Mouse (Mus musculus) midbrain, embryonic 16.5 days (tissue): ENCODE data around the gene Itga7. TPM values are rescaled to one million over a fixed set of nuclear protein-coding genes. Genes with fewer than 3 reads are reported as not detected.

Experiments used
- ATAC-seq: fragments of 200-750 bp; cut with Nextera tagmentation; 2 replicates; pipeline ENCODE4 v1.8.0; 2017; ENCODE audit warnings: moderate TSS enrichment
- H3K27ac ChIP-seq: fragments of 300-500 bp; sonication (generic); 2 replicates; pipeline ENCODE4 v1.5.1; 2014; ENCODE audit warnings: mild to moderate bottlenecking, low read length, mixed read lengths
- H3K27me3 ChIP-seq: fragments of 300-500 bp; sonication (generic); 2 replicates; pipeline ENCODE4 v1.6.1; 2014; ENCODE audit warnings: low read depth, low read length, mixed read lengths; ENCODE audit not compliant: control insufficient read depth, insufficient read depth
- H3K36me3 ChIP-seq: fragments of 300-500 bp; sonication (generic); 2 replicates; pipeline ENCODE4 v1.6.1; 2014; ENCODE audit warnings: mild to moderate bottlenecking, low read length, moderate library complexity, mixed read lengths; ENCODE audit not compliant: control insufficient read depth, insufficient read depth
- H3K4me1 ChIP-seq: fragments of 300-500 bp; sonication (generic); 2 replicates; pipeline ENCODE4 v1.6.1; 2014; ENCODE audit warnings: mild to moderate bottlenecking, low read length, mixed read lengths; ENCODE audit not compliant: control insufficient read depth, insufficient read depth
- H3K4me2 ChIP-seq: fragments of 300-500 bp; sonication (generic); 2 replicates; pipeline ENCODE4 v1.6.1; 2014; ENCODE audit warnings: mild to moderate bottlenecking, low read length, mixed read lengths
- H3K4me3 ChIP-seq: fragments of 300-500 bp; sonication (generic); 2 replicates; pipeline ENCODE4 v1.5.1; 2014; ENCODE audit warnings: low read depth, mild to moderate bottlenecking, low read length, moderate library complexity, mixed read lengths
- H3K9ac ChIP-seq: fragments of 300-500 bp; sonication (generic); 2 replicates; pipeline ENCODE4 v1.6.1; 2014; ENCODE audit warnings: low read depth, low read length, mixed read lengths
- H3K9me3 ChIP-seq: fragments of 300-500 bp; sonication (generic); replicated peaks from 2 replicates; pipeline ENCODE4 v1.6.1; 2014; ENCODE audit warnings: mild to moderate bottlenecking, low read length, mixed read lengths; ENCODE audit not compliant: control insufficient read depth, poor library complexity, severe bottlenecking
- WGBS: fragments of 180-500 bp; shearing (Covaris S2); extraction: QIAGEN DNeasy Blood & Tissue Kit; methylation state at CpG from one replicate; pipeline ENCODE4 v1.1.7; 2014; 5-methylcytosine and 5-hydroxymethylcytosine counted together
- polyA plus RNA-seq: library from polyadenylated mRNA; unstranded; fragments of >200 nt; fragmentation: Nextera tagmentation; extraction: Ambion mirVana; gene quantifications from 2 replicates; pipeline ENCODE4 v1.2.1, GENCODE M21; 2015

Itga7 gene
- polyA plus RNA-seq, 1 experiment from 2014 or later: 9.2 TPM

DNA sequence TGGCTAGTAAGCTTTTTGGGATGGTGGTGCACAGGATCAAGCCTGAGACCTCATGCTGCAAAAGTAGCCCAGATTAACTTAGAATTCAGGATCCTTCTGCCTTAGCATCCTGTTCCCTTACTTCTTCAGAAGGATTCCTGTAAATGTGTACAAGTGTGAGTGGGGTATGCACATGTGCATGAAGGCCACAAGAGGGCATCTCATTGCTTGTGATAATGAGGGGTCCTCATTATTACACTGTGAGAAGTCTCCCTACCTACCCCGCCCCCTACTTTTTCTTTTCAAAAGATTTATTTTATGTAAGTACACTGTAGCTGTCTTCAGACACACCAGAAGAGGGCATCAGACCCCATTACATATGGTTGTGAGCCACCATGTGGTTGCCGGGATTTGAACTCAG, 18.1 kb upstream of the Itga7 start:
- no peak for ATAC-seq
- WGBS: 86% methylated on average over 2 of the region's 2 CpGs
- Histone ChIP-seq H3K36me3 (no peaks in the 10 kb centered on the region), H3K9me3 (no peaks in the 10 kb centered on the region), H3K9ac (no peak overlapping the region), H3K27ac (no peak overlapping the region), H3K27me3 (no peaks in the 10 kb centered on the region), H3K4me1 (peaks cover 6% of the 10 kb centered on the region; the same call in 1 of the 2 replicates), H3K4me3 (no peak overlapping the region), H3K4me2 (no peak overlapping the region)

DNA sequence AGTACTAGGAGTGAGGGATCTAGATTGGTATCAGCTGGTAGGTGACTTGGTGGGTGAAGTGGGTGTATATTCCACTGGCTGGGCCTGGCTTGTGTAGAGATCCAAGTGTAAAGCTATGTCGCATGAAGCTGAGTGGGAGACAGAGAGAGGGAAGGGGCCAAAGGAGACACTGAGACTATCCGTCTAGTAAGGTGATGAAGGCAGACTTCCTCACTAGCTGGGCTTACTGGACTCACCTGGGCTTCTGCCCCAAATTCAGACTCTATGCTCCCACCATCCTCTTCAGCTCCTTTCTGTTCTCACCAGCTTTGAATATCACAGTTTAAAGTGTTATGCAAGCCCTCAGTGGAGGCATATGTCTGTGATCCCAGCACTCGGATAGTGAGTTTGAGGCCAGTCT, 17.0 kb upstream of the Itga7 start:
- WGBS: 96% methylated on average over 3 of the region's 3 CpGs

DNA sequence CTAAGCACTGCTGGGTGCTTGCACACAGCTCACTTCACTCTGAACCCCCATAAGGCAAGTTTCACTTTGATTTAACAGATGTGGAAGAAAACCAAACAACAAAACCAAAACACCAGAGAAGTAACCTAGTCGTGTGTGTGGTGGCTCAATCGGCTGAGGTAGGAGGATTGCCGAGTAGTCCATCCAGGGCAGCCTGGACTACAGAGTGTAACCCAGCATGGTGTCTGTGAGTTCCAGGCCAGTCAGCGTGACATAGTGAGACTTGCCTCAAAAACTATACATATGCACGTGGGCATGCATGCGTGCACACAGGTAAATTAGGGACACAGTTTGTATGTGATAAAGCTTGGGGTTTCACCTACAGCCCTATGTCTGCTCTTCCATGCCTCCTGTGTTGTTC, 16.2 kb upstream of the Itga7 start:
- Histone ChIP-seq H3K27ac (0 out of 2 replicates have a peak overlapping the region, but pooled peaks have one; percentile 18), H3K4me2 (no peak overlapping the region), H3K4me3 (no peak overlapping the region), H3K4me1 (peaks cover 6% of the 10 kb centered on the region), H3K9ac (no peak overlapping the region), H3K27me3 (no peaks in the 10 kb centered on the region), H3K36me3 (no peaks in the 10 kb centered on the region), H3K9me3 (no peaks in the 10 kb centered on the region)
- no peak for ATAC-seq
- 90% methylated on average over 6 of the region's 6 CpGs for WGBS

More for the DNA sequence above, 17.0 kb upstream of the Itga7 start:
- Histone ChIP-seq H3K4me2 (no peak overlapping the region), H3K27me3 (no peaks in the 10 kb centered on the region), H3K27ac (no peak overlapping the region), H3K36me3 (no peaks in the 10 kb centered on the region), H3K9me3 (no peaks in the 10 kb centered on the region), H3K4me3 (no peak overlapping the region), H3K4me1 (0 out of 2 replicates have a peak, but pooled peaks cover 3% of the 10 kb centered on the region), H3K9ac (no peak overlapping the region)
- no peak for ATAC-seq

DNA sequence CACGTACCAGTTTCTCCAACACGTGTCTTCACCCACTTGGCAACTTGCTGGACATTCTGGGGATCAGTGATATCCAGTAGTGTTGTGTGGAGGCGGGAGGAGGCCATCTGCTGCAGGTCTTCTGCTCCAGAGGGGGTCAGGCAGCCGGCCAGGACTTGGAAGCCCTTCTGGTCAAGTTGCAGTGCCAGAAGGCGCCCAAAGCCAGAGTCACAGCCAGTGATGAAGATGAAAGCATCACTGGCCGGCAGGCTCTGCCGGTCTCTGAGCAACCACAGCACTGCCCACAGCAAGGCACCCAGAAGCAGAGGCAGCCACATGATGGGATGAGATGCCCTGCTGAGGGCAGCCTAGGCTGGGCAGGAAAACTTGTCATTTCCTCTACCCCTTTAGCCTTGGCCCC, 15.4 kb upstream of the Itga7 start:
- Histone ChIP-seq H3K9ac (no peak overlapping the region), H3K9me3 (no peaks in the 10 kb centered on the region), H3K4me2 (no peak overlapping the region), H3K36me3 (no peaks in the 10 kb centered on the region), H3K27ac (peak overlapping the region; percentile 6; the same call in 1 of the 2 replicates), H3K4me1 (peaks cover 11% of the 10 kb centered on the region), H3K4me3 (no peak overlapping the region), H3K27me3 (no peaks in the 10 kb centered on the region)
- no peak for ATAC-seq
- WGBS: 69% methylated on average over 7 of the region's 7 CpGs

DNA sequence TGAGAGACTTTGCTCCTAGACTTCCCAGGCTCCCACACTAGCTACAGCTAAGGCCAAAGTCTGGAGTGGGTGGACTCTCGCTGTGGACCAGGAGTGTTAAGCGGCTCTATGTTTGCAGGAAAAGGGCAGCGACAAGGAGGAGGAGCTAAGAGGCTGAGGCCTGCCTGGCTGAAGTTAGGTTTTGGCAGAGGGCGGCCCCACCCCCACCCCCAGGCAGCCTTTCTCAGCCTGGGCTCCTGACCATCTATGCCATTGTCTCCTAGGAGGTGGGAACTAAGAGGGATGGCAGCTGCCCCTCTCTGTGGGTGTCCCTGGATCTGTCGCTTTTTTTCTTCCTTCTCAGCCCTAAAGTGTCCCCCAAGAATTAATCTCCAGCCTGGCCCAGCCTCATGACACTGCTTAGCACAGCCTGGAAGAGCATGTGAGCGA, 14.4 kb upstream of the Itga7 start:
- Histone ChIP-seq H3K4me1 (peaks cover 17% of the 10 kb centered on the region), H3K9me3 (no peaks in the 10 kb centered on the region), H3K27ac (peak overlapping the region; percentile 48), H3K27me3 (no peaks in the 10 kb centered on the region), H3K4me2 (no peak overlapping the region), H3K9ac (0 out of 2 replicates have a peak overlapping the region, but pooled peaks have one; percentile 12), H3K4me3 (no peak overlapping the region), H3K36me3 (no peaks in the 10 kb centered on the region)
- no peak for ATAC-seq
- WGBS: 13% methylated on average over 6 of the region's 6 CpGs

DNA sequence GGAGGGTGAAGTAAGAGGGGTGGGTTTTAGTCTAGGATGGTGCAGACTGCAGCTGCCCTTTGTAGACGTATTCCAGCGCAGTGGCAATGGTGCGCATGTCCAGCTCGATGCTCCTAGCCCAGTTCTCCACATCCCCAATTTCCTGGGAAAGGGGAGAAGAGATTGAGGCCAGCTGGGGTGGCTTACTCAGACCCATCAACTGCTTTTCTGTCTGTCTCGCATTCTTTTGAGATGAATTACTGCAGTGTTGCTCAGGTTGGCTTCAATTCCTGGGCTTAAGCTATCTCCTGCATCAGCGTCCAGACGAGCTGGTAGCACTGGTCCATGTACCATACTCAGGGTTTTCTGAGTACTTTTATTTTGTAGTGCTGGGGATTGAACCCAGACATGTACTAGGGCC, 13.7 kb upstream of the Itga7 start:
- H3K27ac ChIP-seq: peak overlapping the region; percentile 48; the same call in 1 of the 2 replicates
- no peak overlapping the region for H3K4me3 ChIP-seq
- H3K9ac ChIP-seq: no peak overlapping the region
- no peaks in the 10 kb centered on the region for H3K27me3 ChIP-seq
- no peak for ATAC-seq
- no peak overlapping the region for H3K4me2 ChIP-seq
- peaks cover 18% of the 10 kb centered on the region for H3K4me1 ChIP-seq
- no peaks in the 10 kb centered on the region for H3K36me3 ChIP-seq
- no peaks in the 10 kb centered on the region for H3K9me3 ChIP-seq
- WGBS: 84% methylated on average over 7 of the region's 7 CpGs

DNA sequence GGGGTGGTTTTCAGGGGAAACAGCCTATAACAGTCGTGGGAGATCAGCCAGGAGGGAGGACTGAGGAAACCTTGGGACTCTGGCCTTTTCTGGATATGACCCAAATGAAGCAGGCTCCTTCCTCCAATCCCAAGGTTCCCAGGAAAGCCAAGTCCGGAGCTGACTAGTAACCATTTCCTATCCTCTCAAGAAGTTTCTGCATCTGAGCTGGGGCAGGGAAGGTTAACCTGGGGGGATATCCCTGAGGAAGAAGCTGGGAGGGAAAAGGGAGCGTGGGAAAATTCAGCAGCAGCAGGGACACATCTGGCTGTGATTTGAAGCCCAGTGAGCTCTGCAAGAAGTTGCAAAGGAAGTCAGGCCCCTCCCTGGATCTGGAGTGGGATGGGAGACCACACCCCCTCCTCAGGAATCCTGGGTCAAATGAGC, 12.9 kb upstream of the Itga7 start:
- WGBS: 90% methylated on average over 3 of the region's 3 CpGs
- H3K27ac ChIP-seq: no peak overlapping the region
- no peak for ATAC-seq
- H3K4me2 ChIP-seq: no peak overlapping the region
- H3K4me3 ChIP-seq: no peak overlapping the region
- peaks cover 18% of the 10 kb centered on the region for H3K4me1 ChIP-seq
- no peaks in the 10 kb centered on the region for H3K27me3 ChIP-seq
- H3K9me3 ChIP-seq: no peaks in the 10 kb centered on the region
- H3K9ac ChIP-seq: no peak overlapping the region
- H3K36me3 ChIP-seq: no peaks in the 10 kb centered on the region

DNA sequence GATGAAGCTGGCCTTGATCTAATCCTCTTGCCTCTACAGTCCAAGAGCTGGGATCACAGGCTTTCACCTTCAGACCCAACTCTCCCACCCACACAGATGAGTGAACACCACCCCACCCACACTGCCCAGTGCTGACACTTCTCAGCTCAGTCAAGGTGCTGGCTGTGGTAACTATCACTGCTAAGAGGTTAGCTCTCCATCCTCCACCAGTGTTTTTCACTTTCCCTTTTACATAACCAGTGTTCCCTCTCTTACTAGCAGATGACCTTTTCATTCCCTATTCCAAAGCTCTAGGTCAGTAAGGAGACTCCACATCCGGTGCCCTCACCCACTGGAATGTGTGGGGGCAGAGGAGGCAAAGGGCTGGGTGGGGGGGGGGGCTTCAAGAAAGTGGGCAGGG, 12.4 kb upstream of the Itga7 start:
- Histone ChIP-seq H3K36me3 (no peaks in the 10 kb centered on the region), H3K27ac (no peak overlapping the region), H3K27me3 (no peaks in the 10 kb centered on the region), H3K4me2 (no peak overlapping the region), H3K4me1 (peaks cover 18% of the 10 kb centered on the region), H3K9me3 (no peaks in the 10 kb centered on the region), H3K9ac (no peak overlapping the region), H3K4me3 (no peak overlapping the region)
- ATAC-seq: no peak
- WGBS: 85% methylated on average over 1 of the region's 1 CpGs

DNA sequence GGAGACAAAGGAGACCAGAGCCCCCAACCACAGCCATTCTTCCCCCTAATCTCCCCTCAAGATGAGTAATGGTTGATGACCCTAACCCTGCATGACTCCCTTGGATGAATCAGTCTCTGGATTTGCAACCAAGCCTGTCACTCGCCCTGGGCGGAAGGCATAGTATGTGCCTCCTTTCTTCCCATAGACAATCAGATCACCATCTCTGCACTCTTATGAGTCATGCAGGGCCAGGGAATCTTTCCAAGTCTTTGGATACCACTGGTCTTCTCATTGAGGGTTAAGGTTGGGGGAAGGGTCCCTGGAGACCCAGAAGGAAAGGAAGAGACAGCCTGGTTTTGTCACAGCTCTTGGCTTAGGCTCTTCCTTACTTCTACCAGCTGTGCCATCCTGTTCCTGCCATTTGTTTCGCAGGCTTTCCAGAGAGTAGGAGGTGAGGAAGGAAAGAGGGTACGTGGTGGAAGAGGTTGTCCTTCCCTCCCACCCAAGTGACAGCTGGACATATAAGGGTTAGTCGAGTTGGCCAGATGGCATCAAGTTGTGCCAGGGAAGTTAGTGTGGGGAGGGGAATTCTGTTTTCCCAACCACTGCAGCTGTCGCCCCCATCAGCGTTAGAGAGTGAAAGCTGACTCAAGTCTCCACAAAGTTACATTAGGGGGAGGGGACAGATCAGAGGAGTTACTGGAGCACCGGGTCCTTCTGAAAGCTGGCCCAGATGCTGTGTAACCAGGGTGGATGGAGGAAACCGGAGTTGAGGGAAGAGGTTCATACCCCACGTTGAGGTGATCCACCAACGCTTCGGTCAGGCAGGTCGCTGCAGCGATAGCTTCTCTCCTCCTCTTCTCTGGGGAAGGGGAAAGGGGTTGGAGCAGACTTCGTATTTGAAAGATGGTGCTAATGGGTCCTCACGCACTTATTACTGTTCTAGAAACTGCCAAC, 11.5 kb upstream of the Itga7 start:
- no peak for ATAC-seq
- Histone ChIP-seq H3K9ac (peak overlapping the region; percentile 85; the same call in 1 of the 2 replicates), H3K27me3 (no peaks in the 10 kb centered on the region), H3K4me2 (peak overlapping the region; percentile 85), H3K27ac (peak overlapping the region; percentile 97; the same call in 1 of the 2 replicates), H3K36me3 (no peaks in the 10 kb centered on the region), H3K9me3 (no peaks in the 10 kb centered on the region), H3K4me1 (peaks cover 18% of the 10 kb centered on the region), H3K4me3 (peak overlapping the region; percentile 86)
- WGBS: 75% methylated on average over 16 of the region's 16 CpGs
